ENCODE assay signal across 1 mouse cellular context in the genomic region with DNA sequence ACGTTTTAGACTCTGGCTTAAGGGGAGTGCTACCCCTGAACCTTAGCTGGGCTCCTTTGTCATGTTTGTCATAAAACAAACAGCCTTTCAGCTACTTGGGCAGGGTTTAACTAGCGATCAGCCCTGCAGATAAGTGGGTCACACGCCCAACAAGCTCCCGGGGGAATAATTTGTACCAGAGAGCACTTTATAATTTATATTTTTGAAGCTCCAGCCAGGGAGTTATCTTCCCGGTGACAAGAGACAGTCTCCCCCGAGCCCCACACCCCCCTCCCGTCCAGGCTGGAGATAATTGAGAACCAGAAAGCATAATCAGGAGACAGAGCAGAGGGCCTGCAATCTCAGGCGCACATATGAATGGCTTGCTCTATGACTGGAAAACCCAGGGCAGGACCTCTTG.
TF ChIP-seq lines count a peak whose summit lies in the region.

No protein-coding gene starts in this region.

TF ChIP-seq in MEL, 35 proteins besides CTCF, POLR2A, EP300 and RAD21 (continued from another document):
- 0 out of 2 replicates have a peak, but pooled peaks have one; percentile 18 for TF ChIP-seq USF1 (IDR thresholded peaks at IDR 0.05; ENCODE audit: low read depth, low read length)
